Mouse (Mus musculus): ENCODE data around the gene Tll1.
"Not testable (repeated sequence)": the region's sequence is repeated elsewhere in the genome, so short reads cannot be mapped to it uniquely, and the experiment has no call there.

Gene Tll1

DNA sequence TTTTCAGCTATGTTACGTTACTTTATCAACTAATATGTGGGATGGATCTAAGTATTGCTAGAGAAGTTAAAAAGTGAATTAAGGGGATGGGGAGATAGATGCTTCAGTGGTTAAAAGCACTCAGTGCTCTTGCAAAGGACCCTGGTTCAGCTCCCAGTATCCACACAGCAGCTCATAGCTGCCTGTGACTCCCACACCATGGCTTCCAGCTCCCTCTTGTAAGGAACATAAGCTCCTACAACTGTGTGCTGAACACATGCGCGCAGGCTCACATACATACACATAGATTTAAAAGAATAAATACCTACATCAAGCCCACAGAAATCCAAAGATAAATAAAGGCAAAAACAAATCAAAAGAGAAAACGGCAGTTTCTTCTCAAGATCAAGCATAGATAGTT is 148.5 kb downstream of the Tll1 start:
- DNase-seq = no peak

GRCm38 (mm10) chr8:64048556-64048955 is 157.5 kb downstream of the Tll1 start:
- DNase-seq = no peak

DNA sequence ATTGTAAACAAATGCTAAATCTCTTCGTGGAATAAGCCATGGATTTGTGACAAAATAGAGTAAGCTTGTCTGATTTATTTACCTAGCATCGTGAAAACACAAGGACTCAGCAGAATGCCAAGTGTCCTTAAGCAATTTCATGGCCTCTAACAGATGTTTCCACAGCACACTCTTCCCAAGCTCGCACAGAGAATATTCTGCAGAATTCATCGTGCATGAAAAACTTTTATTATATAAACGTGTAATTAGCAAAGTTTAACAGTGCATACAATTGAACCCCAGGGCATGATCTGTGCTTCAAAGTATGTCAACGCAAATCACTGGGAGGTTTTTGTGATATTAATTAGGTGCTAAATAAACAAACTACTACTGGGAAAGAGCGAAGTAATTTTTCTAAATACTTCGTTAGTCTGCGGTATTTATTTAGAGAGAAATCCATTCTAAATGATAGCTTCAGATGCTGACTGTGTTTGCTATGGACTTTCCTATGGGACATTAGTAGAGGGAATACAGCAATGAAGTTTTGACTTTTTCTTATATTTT is 158.0 kb downstream of the Tll1 start:
- DNase-seq = no peak

DNA sequence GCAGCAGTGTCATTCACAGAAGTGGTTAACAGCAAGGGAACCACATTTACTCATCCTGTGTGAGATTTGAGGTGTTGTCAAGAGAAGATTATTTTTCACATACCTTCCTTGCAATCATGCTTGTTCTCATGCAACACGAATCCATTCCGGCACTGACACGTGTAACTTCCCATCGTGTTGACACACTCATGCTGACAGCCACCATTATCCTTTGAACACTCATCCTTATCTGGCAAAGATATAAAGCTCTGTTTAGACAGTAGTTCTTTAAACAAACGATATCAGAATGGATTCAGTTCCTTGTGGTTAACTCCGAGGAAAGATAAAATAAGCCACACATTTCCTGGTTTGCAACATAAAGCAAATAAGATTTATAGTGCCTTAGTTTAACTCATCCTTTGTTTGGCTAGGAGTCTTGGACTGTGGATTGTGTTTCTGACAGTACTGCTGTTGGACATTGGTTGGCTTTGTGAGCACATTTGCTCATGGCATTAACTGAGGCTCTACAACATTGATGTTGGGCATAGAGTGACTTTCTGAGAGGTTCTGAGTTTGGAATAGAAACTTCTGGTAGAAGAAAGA is 164.7 kb downstream of the Tll1 start:
- no peak for DNase-seq

DNA sequence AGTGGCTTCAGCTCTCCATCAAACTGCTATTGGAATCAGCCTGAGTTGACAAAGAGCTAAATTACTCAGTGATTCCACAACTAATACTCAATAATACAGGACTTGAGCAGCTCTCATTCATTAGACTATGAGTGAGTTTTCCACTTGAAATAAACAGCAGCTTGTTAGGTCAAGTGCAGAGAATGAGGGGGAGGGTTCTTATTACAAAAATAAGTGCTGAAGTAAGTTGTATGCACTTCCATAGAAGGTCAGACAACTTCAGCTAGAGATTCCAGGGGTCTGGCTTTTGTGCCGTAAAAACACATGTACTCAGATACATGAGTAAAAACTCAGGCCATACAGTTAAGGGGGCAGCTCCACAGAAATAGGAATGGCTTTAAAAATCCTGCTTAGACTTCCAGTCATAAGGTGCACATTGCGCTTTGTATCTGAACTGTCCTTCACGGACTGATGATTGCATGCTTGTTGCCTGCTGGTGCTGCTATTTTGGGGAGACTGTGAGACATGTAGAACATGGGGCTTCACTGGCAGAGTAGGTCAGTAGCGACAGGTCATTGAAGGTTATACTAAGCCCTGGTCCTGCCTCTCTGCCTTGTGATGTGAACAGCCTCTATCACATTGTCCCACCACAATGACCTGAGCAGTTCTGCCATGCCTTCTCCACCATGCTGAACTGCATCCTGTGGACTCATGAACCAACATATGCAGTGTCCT is 175.2 kb downstream of the Tll1 start:
- DNase-seq = no peak

DNA sequence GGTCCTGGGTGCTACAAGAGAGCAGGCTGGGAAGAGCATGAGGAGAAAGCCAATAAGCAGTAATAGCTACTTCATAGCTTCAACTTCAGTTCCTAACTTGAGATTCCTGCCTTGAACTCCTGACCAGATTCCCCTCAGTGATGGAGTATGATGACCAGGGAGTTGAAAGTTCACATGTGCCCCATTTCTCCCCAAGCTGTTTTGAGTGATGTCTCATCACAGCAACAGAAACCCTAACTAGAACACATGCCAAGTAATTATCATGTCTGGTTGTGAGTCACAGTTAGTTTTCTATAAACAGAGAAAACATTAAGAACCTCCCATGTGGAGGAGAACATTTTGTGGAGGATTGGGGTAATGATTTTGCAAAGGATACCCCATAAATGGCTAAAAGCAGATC is 176.0 kb downstream of the Tll1 start:
- no peak for DNase-seq

- DNase-seq = no peak
Measured at GRCm38 (mm10) chr8:64029525-64029924, 176.5 kb downstream of the Tll1 start.

GRCm38 (mm10) chr8:64024359-64024758 is 181.7 kb downstream of the Tll1 start:
- DNase-seq = no peak

DNA sequence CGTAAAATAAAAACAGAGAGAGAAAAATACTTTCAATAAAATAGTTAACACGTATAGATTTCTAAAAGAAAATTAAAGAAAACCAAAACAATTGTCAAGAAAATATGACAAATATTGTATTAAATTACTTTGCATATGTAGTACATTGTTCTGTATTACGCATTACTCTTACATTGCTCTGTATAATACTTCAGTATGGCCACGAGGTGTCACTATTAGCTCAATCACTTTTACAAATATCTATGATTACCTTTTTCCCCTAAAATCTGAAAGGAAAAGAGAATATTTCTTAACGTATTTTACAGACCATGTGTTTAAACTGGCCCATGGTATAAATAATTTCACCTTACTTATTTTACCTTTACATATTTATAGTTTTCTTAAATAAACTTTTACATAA is 182.5 kb downstream of the Tll1 start:
- DNase-seq = no peak

GRCm38 (mm10) chr8:64023027-64023426 is 183.0 kb downstream of the Tll1 start:
- DNase-seq = no peak

- not testable (repeated sequence) for DNase-seq
Measured at GRCm38 (mm10) chr8:63970612-63971391, 235.3 kb downstream of the Tll1 start.

Measured in kidney, postnatal 10 days (tissue).